Mouse (Mus musculus) bone marrow, adult 2 months (tissue): Measurements from ENCODE around the gene Il2ra. TPM values are rescaled to one million over a fixed set of nuclear protein-coding genes. Genes with fewer than 3 reads are reported as not detected.
"Not testable (repeated sequence)": the region's sequence is repeated elsewhere in the genome, so short reads cannot be mapped to it uniquely, and the experiment has no call there.

Experiments
- H3K27ac ChIP-seq: fragments of 200-500 bp; 2 replicates; pipeline ENCODE4 v1.5.1; 2012; ENCODE audit warnings: low read depth, mild to moderate bottlenecking, control low read depth, inconsistent platforms, low read length; ENCODE audit not compliant: control insufficient read depth, poor library complexity, insufficient read depth
- H3K4me1 ChIP-seq: fragments of 200-500 bp; 2 replicates; pipeline ENCODE4 v1.6.1; 2011; ENCODE audit warnings: low read length; ENCODE audit not compliant: control insufficient read depth, insufficient read depth
- H3K4me3 ChIP-seq: fragments of 200-500 bp; replicated peaks from 2 replicates; pipeline ENCODE3; 2011; ENCODE audit warnings: mild to moderate bottlenecking, low read depth, low read length, control low read depth; ENCODE audit not compliant: control insufficient read depth
- CTCF ChIP-seq: fragments of 200-500 bp; IDR thresholded peaks from 2 replicates; pipeline ENCODE4 v1.5.1; 2011; ENCODE audit warnings: low read length, control low read depth; ENCODE audit not compliant: control insufficient read depth, insufficient read depth
- POLR2A ChIP-seq: fragments of 200-500 bp; IDR thresholded peaks from 2 replicates; pipeline ENCODE4 v1.6.1; 2011; ENCODE audit warnings: low read depth, mild to moderate bottlenecking, control low read depth, low read length, borderline replicate concordance; ENCODE audit not compliant: control insufficient read depth
- WGBS: fragments of 180-500 bp; shearing (Covaris S2); methylation state at CpG from one replicate; pipeline ENCODE4 v1.1.7; 2018; 5-methylcytosine and 5-hydroxymethylcytosine counted together
- polyA plus RNA-seq: library from polyadenylated mRNA; stranded (reverse); fragments of >200 nt; gene quantifications from 2 replicates; pipeline ENCODE4 v1.2.4, GENCODE M21; 2011; ENCODE audit warnings: low replicate concordance; ENCODE audit not compliant: missing spikeins, insufficient read depth, insufficient read length

Il2ra gene
- polyA plus RNA-seq, 1 experiment: 3.9 TPM

GRCm38 (mm10) chr2:11699905-11700304 lies 57.3 kb downstream of the Il2ra start:
- H3K27ac ChIP-seq: no peak overlapping the region
- 89% methylated on average over 2 of the region's 2 CpGs for WGBS
- TF ChIP-seq POLR2A (no peak), CTCF (no peak)
- H3K4me1 ChIP-seq: no peaks in the 10 kb centered on the region
- H3K4me3 ChIP-seq: no peak overlapping the region

GRCm38 (mm10) chr2:11705201-11706025 lies 62.8 kb downstream of the Il2ra start, which contains the start of gene Il15ra:
Gene Il15ra, plus strand, starts transcription at chr2:11705290.
- Histone ChIP-seq H3K27ac (peak within 1 kb of the TSS; percentile 57), H3K4me1 (peaks cover 3% of the 10 kb centered on the region; the same call in 1 of the 2 replicates), H3K4me3 (peak within 1 kb of the TSS; percentile 95)
- TF ChIP-seq POLR2A: peak; percentile 47; the same call in 1 of the 2 replicates
- no peak for TF ChIP-seq CTCF
- WGBS: 1% methylated on average over 37 of the region's 37 CpGs

- TF ChIP-seq POLR2A (no peak), CTCF (no peak)
- H3K4me1 ChIP-seq: peaks cover 3% of the 10 kb centered on the region; the same call in 1 of the 2 replicates
- H3K27ac ChIP-seq: no peak overlapping the region
- peak overlapping the region; percentile 95 for H3K4me3 ChIP-seq
- WGBS: 8% methylated on average over 28 of the region's 28 CpGs
These were observed 63.6 kb downstream of the Il2ra start for GRCm38 (mm10) chr2:11706030-11706745.

- Histone ChIP-seq H3K4me3 (no peak overlapping the region), H3K4me1 (peaks cover 3% of the 10 kb centered on the region; the same call in 1 of the 2 replicates)
- 55% methylated on average over 6 of the region's 6 CpGs for WGBS
These were observed 64.1 kb downstream of the Il2ra start for GRCm38 (mm10) chr2:11706746-11707065.

GRCm38 (mm10) chr2:11708538-11708937 lies 65.9 kb downstream of the Il2ra start:
- WGBS: 20% methylated on average over 5 of the region's 5 CpGs
- peaks cover 3% of the 10 kb centered on the region; the same call in 1 of the 2 replicates for H3K4me1 ChIP-seq
- TF ChIP-seq POLR2A (no peak), CTCF (no peak)
- H3K27ac ChIP-seq: no peak overlapping the region
- no peak overlapping the region for H3K4me3 ChIP-seq

More at GRCm38 (mm10) chr2:11706746-11707065, 64.1 kb downstream of the Il2ra start:
- TF ChIP-seq CTCF (no peak), POLR2A (no peak)
- H3K27ac ChIP-seq: no peak overlapping the region

- peak; percentile 40; the same call in 1 of the 2 replicates for TF ChIP-seq CTCF
- 36% methylated on average over 4 of the region's 4 CpGs for WGBS
- H3K4me3 ChIP-seq, H3K4me1 ChIP-seq, H3K27ac ChIP-seq: not testable (repeated sequence)
These were observed 67.5 kb downstream of the Il2ra start for GRCm38 (mm10) chr2:11710101-11710500.

GRCm38 (mm10) chr2:11712483-11712990 lies 69.9 kb downstream of the Il2ra start:
- peaks cover 3% of the 10 kb centered on the region; the same call in 1 of the 2 replicates for H3K4me1 ChIP-seq
- no peak overlapping the region for H3K4me3 ChIP-seq
- no peak overlapping the region for H3K27ac ChIP-seq
- WGBS: 79% methylated on average over 6 of the region's 6 CpGs
- TF ChIP-seq POLR2A (no peak), CTCF (no peak)

GRCm38 (mm10) chr2:11713021-11713420 lies 70.4 kb downstream of the Il2ra start:
- no peak overlapping the region for H3K4me3 ChIP-seq
- peaks cover 3% of the 10 kb centered on the region; the same call in 1 of the 2 replicates for H3K4me1 ChIP-seq
- 69% methylated on average over 3 of the region's 3 CpGs for WGBS
- no peak for TF ChIP-seq POLR2A
- TF ChIP-seq CTCF: no peak
- H3K27ac ChIP-seq: no peak overlapping the region
